ENCODE assay signal across 16 mouse cellular contexts in genomic region chr11:118896032-118896675, GRCm38 (mm10). TPM values are rescaled to one million over a fixed set of nuclear protein-coding genes. Genes with fewer than 3 reads are reported as not detected.
A peak's percentile ranks its signal among the peaks of the same experiment; 100 is the strongest.
DNase-seq lines count a peak whose midpoint lies in the region; ATAC-seq lines count a peak whose summit lies in the region.
"Had no signal": no experiment of that assay in that cellular context is flagged by ENCODE, and none has a peak within 500 bp of the region (broad histone marks: within the 10 kb centered on the region; RNA-seq: fewer than 3 reads in every experiment).

No protein-coding gene starts in this region.

- H3K4me2 ChIP-seq in midbrain, embryonic 16.5 days (ENCODE audit: low read length) = no peak overlapping the region
- H3K4me2 ChIP-seq in midbrain, embryonic 14.5 days (ENCODE audit: low read length) = no peak overlapping the region
- H3K4me2 ChIP-seq: hindbrain, embryonic 15.5 days had no signal

- no peaks in the 10 kb centered on the region for H3K9me3 ChIP-seq in midbrain, embryonic 10.5 days (replicated peaks)
- H3K9me3 ChIP-seq in midbrain, embryonic 16.5 days (replicated peaks; ENCODE audit: control insufficient read depth, low read length, poor library complexity, severe bottlenecking) = no peaks in the 10 kb centered on the region
- H3K9me3 ChIP-seq in midbrain, embryonic 14.5 days (ENCODE audit: control insufficient read depth, low read length) = no peaks in the 10 kb centered on the region
- H3K9me3 ChIP-seq: hindbrain, embryonic 15.5 days had no signal

- ATAC-seq in midbrain, embryonic 16.5 days = no peak
- ATAC-seq in midbrain, embryonic 14.5 days (ENCODE audit: low FRiP score, low TSS enrichment) = no peak
- ATAC-seq: intestine, postnatal 0 days had no signal

- H3K27ac ChIP-seq in midbrain, embryonic 10.5 days (replicated peaks) = peak overlapping the region; percentile 82
- H3K27ac ChIP-seq in midbrain, embryonic 16.5 days (ENCODE audit: low read length) = no peak overlapping the region
- no peak overlapping the region for H3K27ac ChIP-seq in midbrain, embryonic 14.5 days (replicated peaks; ENCODE audit: low read depth, low read length)

- no peak overlapping the region for H3K4me3 ChIP-seq in midbrain, embryonic 10.5 days
- no peak overlapping the region for H3K4me3 ChIP-seq in midbrain, embryonic 16.5 days (ENCODE audit: low read depth, low read length)
- H3K4me3 ChIP-seq in midbrain, embryonic 14.5 days (replicated peaks; ENCODE audit: low read depth, low read length) = no peak overlapping the region
- H3K4me3 ChIP-seq: hindbrain, embryonic 15.5 days had no signal

- 39% methylated on average over 16 of the region's 16 CpGs for WGBS in midbrain, embryonic 10.5 days
- WGBS in midbrain, embryonic 16.5 days = 20% methylated on average over 16 of the region's 16 CpGs
- 24% methylated on average over 16 of the region's 16 CpGs for WGBS in midbrain, embryonic 14.5 days

- peaks cover 75% of the 10 kb centered on the region for H3K4me1 ChIP-seq in midbrain, embryonic 10.5 days
- peaks cover 42% of the 10 kb centered on the region for H3K4me1 ChIP-seq in midbrain, embryonic 16.5 days (ENCODE audit: control insufficient read depth, insufficient read depth, low read length)
- peaks cover 32% of the 10 kb centered on the region for H3K4me1 ChIP-seq in midbrain, embryonic 14.5 days (ENCODE audit: control insufficient read depth, insufficient read depth, low read length)

- DNase-seq in embryo, embryonic 10.5 days (ENCODE audit: low spot score) = peak; percentile 41
- no peak for DNase-seq in embryo, embryonic 9.5 days (ENCODE audit: extremely low spot score)
- peak; percentile 53 for DNase-seq in midbrain, embryonic 10.5 days (ENCODE audit: low spot score)
- DNase-seq in cerebellum, postnatal 36 days = peak; percentile 16 to 36
- DNase-seq in midbrain, embryonic 14.5 days = peak; percentile 68
- no peak for DNase-seq in kidney, adult 11 months
- DNase-seq: embryo, embryonic 11 days; kidney, postnatal 10 days; lung, adult 2 months; lung, postnatal 4 days; right cerebral cortex, postnatal 4 days; thymus, adult 2 months had no signal

- no peaks in the 10 kb centered on the region for H3K36me3 ChIP-seq in midbrain, embryonic 10.5 days
- H3K36me3 ChIP-seq in midbrain, embryonic 16.5 days (ENCODE audit: control insufficient read depth, insufficient read depth, low read length) = no peaks in the 10 kb centered on the region
- no peaks in the 10 kb centered on the region for H3K36me3 ChIP-seq in midbrain, embryonic 14.5 days (ENCODE audit: control insufficient read depth, insufficient read depth, low read length)
- H3K36me3 ChIP-seq: hindbrain, embryonic 15.5 days had no signal

- H3K9ac ChIP-seq in midbrain, embryonic 16.5 days (ENCODE audit: low read depth, low read length) = no peak overlapping the region; the same call in 1 of the 2 replicates
- H3K9ac ChIP-seq in midbrain, embryonic 14.5 days (replicated peaks; ENCODE audit: low read length) = no peak overlapping the region
- H3K9ac ChIP-seq: hindbrain, embryonic 15.5 days had no signal

- peaks cover 30% of the 10 kb centered on the region for H3K27me3 ChIP-seq in midbrain, embryonic 10.5 days (ENCODE audit: low read depth, poor library complexity, severe bottlenecking)
- no peaks in the 10 kb centered on the region for H3K27me3 ChIP-seq in midbrain, embryonic 16.5 days (ENCODE audit: control insufficient read depth, insufficient read depth, low read depth, low read length)
- no peaks in the 10 kb centered on the region for H3K27me3 ChIP-seq in midbrain, embryonic 14.5 days (ENCODE audit: control insufficient read depth, insufficient read depth, low read length)
- H3K27me3 ChIP-seq: hindbrain, embryonic 15.5 days had no signal

RNA-seq across cellular contexts. Expression of gene Rbfox3, which starts 15.2 kb away (rescaled TPM):
- 7.6 and 8.3 TPM in 2 replicates for polyA plus RNA-seq in midbrain, embryonic 10.5 days (2016; fragmentation: Nextera tagmentation; extraction: Ambion mirVana)
- polyA plus RNA-seq in midbrain, embryonic 16.5 days (2015; fragmentation: Nextera tagmentation; extraction: Ambion mirVana) = 49.1 and 54.9 TPM in 2 replicates
- polyA plus RNA-seq in midbrain, embryonic 14.5 days (2014; fragmentation: Nextera tagmentation; extraction: Ambion mirVana) = 31.7 and 41.9 TPM in 2 replicates
- polyA plus RNA-seq: C2C12 had no signal

Comparison
In these comparisons a context has a peak if more than half of its experiments do, and no peak if none do; other contexts are left out.
1. DNase-seq: peak in embryo, embryonic 10.5 days (single experiment), midbrain, embryonic 10.5 days (single experiment), cerebellum, postnatal 36 days (2 of 2) and midbrain, embryonic 14.5 days (single experiment); none in embryo, embryonic 9.5 days (single experiment) and kidney, adult 11 months (single experiment).